8 mouse cellular contexts compared by ENCODE assay signal in genomic region chr8:124349663-124350062, GRCm38 (mm10).
A peak's percentile ranks its signal among the peaks of the same experiment; 100 is the strongest.
DNase-seq lines count a peak whose midpoint lies in the region; TF ChIP-seq lines count a peak whose summit lies in the region.

No protein-coding gene starts in this region.

- no peak overlapping the region for H3K27ac ChIP-seq in ES-Bruce4 (ENCODE audit: insufficient read depth, low read length)
- no peak overlapping the region for H3K27ac ChIP-seq in bone marrow macrophage, adult 2 months (ENCODE audit: insufficient read depth, low read depth, low read length)
- no peak overlapping the region for H3K27ac ChIP-seq in embryonic fibroblast, embryonic 13.5 days (ENCODE audit: insufficient read depth, low read length)

- peak; percentile 98 for TF ChIP-seq CTCF in ES-Bruce4 (IDR thresholded peaks at IDR 0.05; ENCODE audit: low read depth, low read length)
- peak; percentile 97 for TF ChIP-seq CTCF in bone marrow macrophage, adult 2 months (IDR thresholded peaks at IDR 0.05; ENCODE audit: low read depth, low read length)
- TF ChIP-seq CTCF in embryonic fibroblast, embryonic 13.5 days (IDR thresholded peaks at IDR 0.05; ENCODE audit: borderline replicate concordance, insufficient read depth, low read length) = peak; percentile 64; the same call in 1 of the 2 replicates

- H3K36me3 ChIP-seq in ES-Bruce4 (ENCODE audit: control insufficient read depth, insufficient read depth, low read length, poor library complexity, severe bottlenecking) = no peaks in the 10 kb centered on the region

- no peak for TF ChIP-seq EP300 in ES-Bruce4 (IDR thresholded peaks at IDR 0.05; ENCODE audit: insufficient read depth, low read depth, low read length)

- no peak overlapping the region for H3K4me3 ChIP-seq in ES-Bruce4 (ENCODE audit: low read depth, low read length)
- H3K4me3 ChIP-seq in bone marrow macrophage, adult 2 months (ENCODE audit: insufficient read depth, low read length) = no peak overlapping the region
- H3K4me3 ChIP-seq in embryonic fibroblast, embryonic 13.5 days (ENCODE audit: insufficient read depth, low read length) = no peak overlapping the region

- no peak overlapping the region for H3K9ac ChIP-seq in ES-Bruce4 (ENCODE audit: low read depth, poor library complexity, severe bottlenecking)

- no peaks in the 10 kb centered on the region for H3K27me3 ChIP-seq in ES-Bruce4 (ENCODE audit: control insufficient read depth, insufficient read depth, low read length, poor library complexity, severe bottlenecking)

- H3K9me3 ChIP-seq in ES-Bruce4 (replicated peaks; ENCODE audit: control insufficient read depth, insufficient read depth, low read length, poor library complexity, severe bottlenecking) = no peaks in the 10 kb centered on the region

- no peak for TF ChIP-seq POLR2A in ES-Bruce4 (IDR thresholded peaks at IDR 0.05; ENCODE audit: insufficient read depth, low read length)
- TF ChIP-seq POLR2A in bone marrow macrophage, adult 2 months (IDR thresholded peaks at IDR 0.05; ENCODE audit: borderline replicate concordance, low read depth, low read length) = no peak
- no peak for TF ChIP-seq POLR2A in embryonic fibroblast, embryonic 13.5 days (IDR thresholded peaks at IDR 0.05; ENCODE audit: low read depth, low read length)

- peak; percentile 91 for DNase-seq in heart, postnatal 4 days
- peak; percentile 83 for DNase-seq in layer of hippocampus, adult 9-10 months (ENCODE audit: low spot score)
- peak; percentile 78 for DNase-seq in lung, postnatal 25 days (ENCODE audit: low spot score)
- peak; percentile 85 for DNase-seq in retina, embryonic 14.5 days (ENCODE audit: low spot score)
- DNase-seq in thymus, postnatal 4 days = peak; percentile 85

- no peaks in the 10 kb centered on the region for H3K4me1 ChIP-seq in ES-Bruce4 (ENCODE audit: control insufficient read depth, insufficient read depth, low read length)
- no peaks in the 10 kb centered on the region for H3K4me1 ChIP-seq in bone marrow macrophage, adult 2 months (ENCODE audit: control insufficient read depth, insufficient read depth, low read length)
- H3K4me1 ChIP-seq in embryonic fibroblast, embryonic 13.5 days (ENCODE audit: control insufficient read depth, insufficient read depth, low read length) = peaks cover 6% of the 10 kb centered on the region
